Mouse (Mus musculus) C2C12 (cell line): ENCODE measurements at regions not wholly inside any gene's neighbourhood (a gene's known extent, or its start where the extent isn't known, plus 50 kb on each side); places are given as distances from the start of the nearest gene placed in this dataset.

Experiments used
- CEBPB ChIP-seq: IDR thresholded peaks from one replicate; pipeline ENCODE4 v1.6.1; 2011; ENCODE audit warnings: low read depth, mild to moderate bottlenecking, control low read depth, moderate library complexity
- CTCF ChIP-seq: IDR thresholded peaks from one replicate; pipeline ENCODE4 v1.5.1; 2011; ENCODE audit not compliant: control insufficient read depth, insufficient read depth, insufficient read length
- FOSL1 ChIP-seq: IDR thresholded peaks from one replicate; pipeline ENCODE4 v1.8.0; 2011; ENCODE audit warnings: mild to moderate bottlenecking, low read length; ENCODE audit not compliant: poor library complexity, insufficient read depth, severe bottlenecking
- MAX ChIP-seq: IDR thresholded peaks from one replicate; pipeline ENCODE4 v1.6.1; 2011; ENCODE audit warnings: mild to moderate bottlenecking, control low read depth
- MYOD1 ChIP-seq: IDR thresholded peaks from one replicate; pipeline ENCODE4 v1.6.1; 2011; ENCODE audit warnings: low read depth; ENCODE audit not compliant: control insufficient read depth, insufficient read length
- MYOG ChIP-seq: IDR thresholded peaks from one replicate; pipeline ENCODE4 v1.6.1; 2011; ENCODE audit not compliant: control insufficient read depth, insufficient read length; ENCODE audit errors: extremely low read depth

DNA sequence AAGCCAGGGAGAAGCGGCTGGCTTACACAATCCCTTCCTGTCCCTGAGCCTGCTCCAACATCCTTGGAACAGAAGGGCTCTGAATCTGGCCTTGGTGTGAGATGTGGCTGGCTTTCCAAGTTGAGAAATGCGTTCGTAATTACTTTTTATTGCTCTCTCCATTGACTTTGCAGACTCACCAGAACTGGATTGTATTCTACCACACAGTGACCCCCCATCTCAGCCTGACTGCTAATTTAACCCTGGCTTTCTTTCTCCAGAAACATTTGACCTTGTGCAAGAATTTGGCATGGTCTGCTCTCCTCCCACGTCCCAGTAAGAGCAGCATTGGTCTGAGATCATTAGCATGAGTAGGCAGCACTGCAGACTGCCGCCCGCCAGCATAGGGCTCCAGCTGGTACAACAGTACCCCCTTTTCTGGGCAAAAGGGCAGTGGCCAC is 210.2 kb downstream of the Cd47 start:
- TF ChIP-seq CTCF (no peak), MYOG (no peak), MYOD1 (no peak), CEBPB (no peak), FOSL1 (no peak), MAX (no peak)
